Mouse (Mus musculus): ENCODE data around the gene Tbc1d22a.

DNA sequence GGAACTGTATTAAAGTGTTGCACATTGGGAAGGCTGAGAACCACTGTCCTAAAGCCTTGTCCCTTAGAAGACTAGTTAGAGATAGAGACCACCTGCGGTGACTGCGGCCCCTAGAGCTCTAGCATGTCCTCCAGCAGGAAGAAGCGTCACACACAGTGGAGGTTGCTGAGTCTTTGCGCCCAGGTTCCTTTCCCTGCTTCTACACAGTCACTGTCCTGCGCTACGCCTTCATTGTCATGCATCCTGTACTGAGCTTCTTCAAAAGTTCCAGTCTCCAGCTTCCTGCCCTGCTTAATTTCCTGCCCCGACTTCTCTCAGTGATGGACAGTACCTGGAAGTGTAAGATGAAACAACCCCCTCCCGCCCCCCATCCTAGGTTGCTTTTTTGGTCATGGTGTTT lies 14.8 kb downstream of the Tbc1d22a start:
- TF ChIP-seq CTCF (IDR thresholded peaks at IDR 0.05; ENCODE audit: extremely low read depth, insufficient read length, insufficient replicate concordance, low read depth, low read length) (no peak), POLR2A (IDR thresholded peaks at IDR 0.05; ENCODE audit: low read depth, low read length) (no peak)
